Mouse (Mus musculus) neural tube, embryonic 11.5 days (tissue): ENCODE measurements around the gene Grb2. TPM values are rescaled to one million over a fixed set of nuclear protein-coding genes. Genes with fewer than 3 reads are reported as not detected.

ENCODE experiments used
- ATAC-seq: fragments of 200-750 bp; cut with Nextera tagmentation; 2 replicates; pipeline ENCODE4 v1.8.0; 2017; ENCODE audit warnings: moderate number of reproducible peaks, mild to moderate bottlenecking, moderate TSS enrichment, moderate library complexity; ENCODE audit not compliant: insufficient read depth, low FRiP score, low TSS enrichment
- DNase-seq: peaks from one replicate; pipeline ENCODE4 v3.0.0-alpha.2; 2015; ENCODE audit warnings: low spot score
- H3K27ac ChIP-seq: fragments of 300-500 bp; sonication (generic); 2 replicates; pipeline ENCODE4 v1.5.1; 2014; ENCODE audit warnings: low read depth, mild to moderate bottlenecking, low read length
- H3K27me3 ChIP-seq: fragments of 300-500 bp; sonication (generic); 2 replicates; pipeline ENCODE4 v1.6.1; 2014; ENCODE audit warnings: mild to moderate bottlenecking, low read length, mixed read lengths; ENCODE audit not compliant: control insufficient read depth, insufficient read depth
- H3K36me3 ChIP-seq: fragments of 300-500 bp; sonication (generic); 2 replicates; pipeline ENCODE4 v1.6.1; 2014; ENCODE audit warnings: mild to moderate bottlenecking, low read length, moderate library complexity, mixed read lengths; ENCODE audit not compliant: control insufficient read depth, insufficient read depth
- H3K4me1 ChIP-seq: fragments of 300-500 bp; sonication (generic); 2 replicates; pipeline ENCODE4 v1.6.1; 2014; ENCODE audit warnings: low read length, mixed read lengths; ENCODE audit not compliant: control insufficient read depth, insufficient read depth
- H3K4me2 ChIP-seq: fragments of 300-500 bp; sonication (generic); 2 replicates; pipeline ENCODE4 v1.6.1; 2014; ENCODE audit warnings: low read depth, mild to moderate bottlenecking, moderate library complexity
- H3K4me3 ChIP-seq: fragments of 300-500 bp; sonication (generic); 2 replicates; pipeline ENCODE4 v1.5.1; 2014; ENCODE audit warnings: low read depth, low read length
- H3K9ac ChIP-seq: fragments of 300-500 bp; sonication (generic); 2 replicates; pipeline ENCODE4 v1.6.1; 2014; ENCODE audit warnings: mild to moderate bottlenecking, low read length
- H3K9me3 ChIP-seq: fragments of 300-500 bp; sonication (generic); 2 replicates; pipeline ENCODE4 v1.6.1; 2016; ENCODE audit warnings: low read length; ENCODE audit not compliant: control insufficient read depth
- WGBS: fragments of 180-500 bp; shearing (Covaris S2); extraction: QIAGEN DNeasy Blood & Tissue Kit; methylation state at CpG from one replicate; pipeline ENCODE4 v1.1.7; 2014; 5-methylcytosine and 5-hydroxymethylcytosine counted together
- polyA plus RNA-seq: library from polyadenylated mRNA; unstranded; fragments of >200 nt; fragmentation: Nextera tagmentation; extraction: Ambion mirVana; gene quantifications from 2 replicates; pipeline ENCODE4 v1.2.1, GENCODE M21; 2014

Grb2 gene
- polyA plus RNA-seq, 1 experiment from 2014 or later: 86.7 TPM

- H3K4me1 ChIP-seq: peaks cover 11% of the 10 kb centered on the region
- H3K27me3 ChIP-seq: no peaks in the 10 kb centered on the region
- H3K4me2 ChIP-seq: no peak overlapping the region
- H3K4me3 ChIP-seq: no peak overlapping the region
- ATAC-seq (no peak), DNase-seq (no peak)
- H3K9me3 ChIP-seq: no peaks in the 10 kb centered on the region
- WGBS: 86% methylated on average over 4 of the region's 4 CpGs
- H3K36me3 ChIP-seq: no peaks in the 10 kb centered on the region; the same call in 1 of the 2 replicates
- no peak overlapping the region for H3K9ac ChIP-seq
- H3K27ac ChIP-seq: no peak overlapping the region
These were observed 11.9 kb downstream of the Grb2 start for GRCm38 (mm10) chr11:115696471-115696870.

DNA sequence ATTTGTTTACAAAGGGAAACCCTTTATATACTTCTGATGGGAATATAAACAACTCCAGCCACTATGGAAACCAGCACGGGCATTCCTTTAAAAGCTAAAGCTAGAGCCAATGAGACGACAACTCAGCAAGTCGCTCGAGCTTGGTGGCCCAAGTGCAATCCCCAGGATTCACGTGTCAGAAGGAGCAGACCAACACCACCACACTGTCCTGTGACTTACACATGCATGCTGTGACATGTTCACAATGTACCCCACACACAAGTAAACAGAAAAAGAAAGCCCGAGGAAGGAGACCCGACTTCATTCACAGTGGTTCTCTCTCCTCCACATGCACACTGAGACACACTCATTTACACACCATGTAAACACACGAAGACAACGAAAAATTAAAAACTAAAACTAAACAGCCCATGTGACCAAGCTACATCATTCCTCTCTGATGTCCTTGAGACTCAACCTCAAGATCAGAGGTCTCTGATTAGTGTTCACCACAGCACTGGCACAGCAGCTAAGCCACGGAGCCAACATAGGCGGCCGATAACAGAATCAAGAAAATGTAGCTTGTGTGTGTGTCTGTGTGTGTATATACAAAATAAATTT is 14.3 kb downstream of the Grb2 start:
- no peaks in the 10 kb centered on the region for H3K9me3 ChIP-seq
- ATAC-seq (no peak), DNase-seq (no peak)
- H3K4me2 ChIP-seq: no peak overlapping the region
- 94% methylated on average over 12 of the region's 12 CpGs for WGBS
- no peaks in the 10 kb centered on the region for H3K27me3 ChIP-seq
- H3K4me1 ChIP-seq: no peaks in the 10 kb centered on the region
- no peak overlapping the region for H3K4me3 ChIP-seq
- H3K27ac ChIP-seq: no peak overlapping the region
- no peak overlapping the region for H3K9ac ChIP-seq
- H3K36me3 ChIP-seq: no peaks in the 10 kb centered on the region; the same call in 1 of the 2 replicates

- Histone ChIP-seq H3K27ac (no peak overlapping the region), H3K4me1 (no peaks in the 10 kb centered on the region), H3K9me3 (no peaks in the 10 kb centered on the region), H3K4me3 (no peak overlapping the region), H3K9ac (no peak overlapping the region), H3K36me3 (no peaks in the 10 kb centered on the region; the same call in 1 of the 2 replicates), H3K4me2 (no peak overlapping the region), H3K27me3 (no peaks in the 10 kb centered on the region)
- 65% methylated on average over 5 of the region's 5 CpGs for WGBS
- DNase-seq: no peak
- no peak for ATAC-seq
These were observed 15.6 kb downstream of the Grb2 start for GRCm38 (mm10) chr11:115692800-115693199.

GRCm38 (mm10) chr11:115691976-115692375 is 16.4 kb downstream of the Grb2 start:
- 95% methylated on average over 2 of the region's 2 CpGs for WGBS
- ATAC-seq: no peak
- no peak overlapping the region for H3K27ac ChIP-seq

GRCm38 (mm10) chr11:115691511-115691910 is 16.9 kb downstream of the Grb2 start:
- WGBS: 95% methylated on average over 5 of the region's 5 CpGs
- Histone ChIP-seq H3K4me3 (no peak overlapping the region), H3K9ac (no peak overlapping the region), H3K4me2 (no peak overlapping the region), H3K36me3 (no peaks in the 10 kb centered on the region; the same call in 1 of the 2 replicates), H3K27ac (no peak overlapping the region), H3K9me3 (no peaks in the 10 kb centered on the region), H3K4me1 (no peaks in the 10 kb centered on the region), H3K27me3 (no peaks in the 10 kb centered on the region)
- DNase-seq (no peak), ATAC-seq (no peak)

More at GRCm38 (mm10) chr11:115691976-115692375, 16.4 kb downstream of the Grb2 start:
- H3K27me3 ChIP-seq: no peaks in the 10 kb centered on the region
- no peak for DNase-seq
- H3K36me3 ChIP-seq: no peaks in the 10 kb centered on the region; the same call in 1 of the 2 replicates
- H3K4me3 ChIP-seq: no peak overlapping the region
- no peaks in the 10 kb centered on the region for H3K4me1 ChIP-seq
- H3K9ac ChIP-seq: no peak overlapping the region
- no peak overlapping the region for H3K4me2 ChIP-seq
- H3K9me3 ChIP-seq: no peaks in the 10 kb centered on the region

GRCm38 (mm10) chr11:115691013-115691412 is 17.4 kb downstream of the Grb2 start:
- WGBS: 93% methylated on average over 5 of the region's 5 CpGs
- H3K36me3 ChIP-seq: no peaks in the 10 kb centered on the region; the same call in 1 of the 2 replicates
- H3K9me3 ChIP-seq: no peaks in the 10 kb centered on the region
- no peaks in the 10 kb centered on the region for H3K4me1 ChIP-seq
- ATAC-seq (no peak), DNase-seq (no peak)
- no peak overlapping the region for H3K9ac ChIP-seq
- H3K27me3 ChIP-seq: no peaks in the 10 kb centered on the region
- no peak overlapping the region for H3K27ac ChIP-seq
- H3K4me3 ChIP-seq: no peak overlapping the region
- H3K4me2 ChIP-seq: no peak overlapping the region

GRCm38 (mm10) chr11:115690356-115690755 is 18.0 kb downstream of the Grb2 start:
- H3K4me2 ChIP-seq: no peak overlapping the region
- H3K4me3 ChIP-seq: no peak overlapping the region
- no peak for ATAC-seq
- H3K27ac ChIP-seq: no peak overlapping the region
- no peak overlapping the region for H3K9ac ChIP-seq
- no peaks in the 10 kb centered on the region for H3K9me3 ChIP-seq
- H3K4me1 ChIP-seq: no peaks in the 10 kb centered on the region
- DNase-seq: no peak
- 91% methylated on average over 5 of the region's 5 CpGs for WGBS
- no peaks in the 10 kb centered on the region for H3K27me3 ChIP-seq
- no peaks in the 10 kb centered on the region; the same call in 1 of the 2 replicates for H3K36me3 ChIP-seq

GRCm38 (mm10) chr11:115689137-115689915 is 19.1 kb downstream of the Grb2 start:
- WGBS: 93% methylated on average over 14 of the region's 14 CpGs
- Histone ChIP-seq H3K9ac (no peak overlapping the region), H3K4me3 (no peak overlapping the region), H3K9me3 (no peaks in the 10 kb centered on the region), H3K4me1 (no peaks in the 10 kb centered on the region), H3K27me3 (no peaks in the 10 kb centered on the region), H3K4me2 (no peak overlapping the region), H3K27ac (no peak overlapping the region), H3K36me3 (no peaks in the 10 kb centered on the region; the same call in 1 of the 2 replicates)
- ATAC-seq (no peak), DNase-seq (no peak)

- 93% methylated on average over 6 of the region's 6 CpGs for WGBS
- no peak overlapping the region for H3K4me3 ChIP-seq
- no peak overlapping the region for H3K4me2 ChIP-seq
- H3K36me3 ChIP-seq: 0 out of 2 replicates have a peak, but pooled peaks cover 5% of the 10 kb centered on the region
- H3K27me3 ChIP-seq: no peaks in the 10 kb centered on the region
- no peaks in the 10 kb centered on the region for H3K9me3 ChIP-seq
- DNase-seq: no peak
- no peak overlapping the region for H3K9ac ChIP-seq
- H3K27ac ChIP-seq: no peak overlapping the region
- ATAC-seq: no peak
- no peaks in the 10 kb centered on the region for H3K4me1 ChIP-seq
These were observed 22.0 kb downstream of the Grb2 start for GRCm38 (mm10) chr11:115686369-115686768.
